Mouse (Mus musculus): ENCODE data around the gene Triobp.

DNA sequence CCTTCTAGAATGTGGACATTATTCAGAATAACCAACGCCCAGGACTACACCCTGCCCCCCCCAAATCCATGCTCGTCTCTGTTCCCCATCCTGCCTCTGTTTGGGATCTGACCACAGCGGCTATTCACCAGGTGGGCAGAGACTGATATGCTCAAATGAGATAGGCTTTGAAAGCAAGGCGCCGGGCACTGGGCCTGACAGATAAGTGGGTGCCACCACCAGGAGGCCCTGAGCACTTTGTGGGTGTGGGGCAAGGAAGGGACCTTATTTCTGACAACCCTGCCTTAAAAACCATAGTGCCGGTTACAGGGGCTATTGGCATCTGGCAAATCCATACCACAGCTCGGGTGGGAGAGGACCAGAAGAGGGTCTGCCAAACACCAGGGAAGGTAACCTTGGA, 24.8 kb upstream of the Triobp start:
- no peak for TF ChIP-seq POLR2A (IDR thresholded peaks at IDR 0.05; ENCODE audit: extremely low read depth, insufficient read depth, low read length)
- TF ChIP-seq CTCF (IDR thresholded peaks at IDR 0.05; ENCODE audit: extremely low read depth, insufficient read depth, low read length), result no peak

Measured in cortical plate, adult 2 months (tissue).